Mouse (Mus musculus): ENCODE results near the gene Sstr1. TPM values are rescaled to one million over a fixed set of nuclear protein-coding genes. Genes with fewer than 3 reads are reported as not detected.

The Sstr1 gene
- not detected for polyA plus RNA-seq (2017; shearing (Covaris generic))

GRCm38 (mm10) chr12:58211163-58212071 lies at the start of gene Sstr1:
Gene Sstr1, plus strand, starts transcription at chr12:58211772.

Other genes with a start within 250 kb of the Sstr1 start
- gene Clec14a, start 57.5 kb downstream of the Sstr1 start, polyA plus RNA-seq (2017; shearing (Covaris generic)): not detected